Mouse (Mus musculus) erythroblast, embryonic 14.5 days (primary cell): ENCODE measurements at regions not wholly inside any gene's neighbourhood (a gene's known extent, or its start where the extent isn't known, plus 50 kb on each side); places are given as distances from the start of the nearest gene placed in this dataset.

Source experiments
- GATA1 ChIP-seq: IDR thresholded peaks from 2 replicates; pipeline ENCODE4 v1.6.1; 2012; ENCODE audit warnings: low read length, inconsistent platforms, mixed read lengths
- TAL1 ChIP-seq: IDR thresholded peaks from 3 replicates; pipeline ENCODE4 v1.6.1; 2012; ENCODE audit warnings: low read length, inconsistent platforms, mixed read lengths

- TF ChIP-seq GATA1 (no peak), TAL1 (no peak)
These were observed 424.1 kb upstream of the Zdhhc25 start for GRCm38 (mm10) chr15:88175991-88176390.
